Mouse (Mus musculus): ENCODE results near the gene Tma7. TPM values are rescaled to one million over a fixed set of nuclear protein-coding genes. Genes with fewer than 3 reads are reported as not detected.

Tma7 gene
- polyA plus RNA-seq, 1 experiment from 2014 or later = 683 TPM

- H3K4me3 ChIP-seq (ENCODE audit: low read depth, low read length) = no peak overlapping the region
- TF ChIP-seq CTCF (IDR thresholded peaks at IDR 0.05; ENCODE audit: low read depth) = no peak
- H3K9ac ChIP-seq (ENCODE audit: low read depth, low read length) = no peak overlapping the region
- H3K9me3 ChIP-seq (ENCODE audit: control insufficient read depth) = no peaks in the 10 kb centered on the region
- peaks cover 29% of the 10 kb centered on the region; the same call in 1 of the 2 replicates for H3K36me3 ChIP-seq (ENCODE audit: control insufficient read depth, insufficient read depth)
- WGBS = 76% methylated on average over 12 of the region's 12 CpGs
- no peak for ATAC-seq
- no peaks in the 10 kb centered on the region for H3K4me1 ChIP-seq (replicated peaks; ENCODE audit: control insufficient read depth, insufficient read depth, low read length)
- no peaks in the 10 kb centered on the region for H3K27me3 ChIP-seq (replicated peaks; ENCODE audit: control insufficient read depth, insufficient read depth, low read length)
- H3K4me2 ChIP-seq (replicated peaks; ENCODE audit: low read depth) = no peak overlapping the region
- H3K27ac ChIP-seq (ENCODE audit: low read depth, low read length) = no peak overlapping the region
Measured at GRCm38 (mm10) chr9:109105648-109106047, 23.3 kb upstream of the Tma7 start.

GRCm38 (mm10) chr9:109105011-109105410 lies 22.6 kb upstream of the Tma7 start:
- no peak for ATAC-seq
- peaks cover 25% of the 10 kb centered on the region; the same call in 1 of the 2 replicates for H3K36me3 ChIP-seq (ENCODE audit: control insufficient read depth, insufficient read depth)
- H3K4me1 ChIP-seq (replicated peaks; ENCODE audit: control insufficient read depth, insufficient read depth, low read length) = no peaks in the 10 kb centered on the region
- no peak overlapping the region for H3K4me3 ChIP-seq (ENCODE audit: low read depth, low read length)
- no peak for TF ChIP-seq CTCF (IDR thresholded peaks at IDR 0.05; ENCODE audit: low read depth)
- no peaks in the 10 kb centered on the region for H3K27me3 ChIP-seq (replicated peaks; ENCODE audit: control insufficient read depth, insufficient read depth, low read length)
- no peak overlapping the region; the same call in 1 of the 2 replicates for H3K27ac ChIP-seq (ENCODE audit: low read depth, low read length)
- H3K9ac ChIP-seq (ENCODE audit: low read depth, low read length) = no peak overlapping the region
- no peak overlapping the region for H3K4me2 ChIP-seq (replicated peaks; ENCODE audit: low read depth)
- H3K9me3 ChIP-seq (ENCODE audit: control insufficient read depth) = no peaks in the 10 kb centered on the region
- WGBS = 58% methylated on average over 12 of the region's 12 CpGs

GRCm38 (mm10) chr9:109104083-109104482 lies 21.7 kb upstream of the Tma7 start:
- no peak overlapping the region for H3K4me3 ChIP-seq (ENCODE audit: low read depth, low read length)
- no peaks in the 10 kb centered on the region for H3K27me3 ChIP-seq (replicated peaks; ENCODE audit: control insufficient read depth, insufficient read depth, low read length)
- no peak overlapping the region for H3K9ac ChIP-seq (ENCODE audit: low read depth, low read length)
- H3K9me3 ChIP-seq (ENCODE audit: control insufficient read depth) = no peaks in the 10 kb centered on the region
- 90% methylated on average over 9 of the region's 9 CpGs for WGBS
- ATAC-seq = no peak
- TF ChIP-seq CTCF (IDR thresholded peaks at IDR 0.05; ENCODE audit: low read depth) = no peak
- H3K4me1 ChIP-seq (replicated peaks; ENCODE audit: control insufficient read depth, insufficient read depth, low read length) = no peaks in the 10 kb centered on the region
- peaks cover 21% of the 10 kb centered on the region; the same call in 1 of the 2 replicates for H3K36me3 ChIP-seq (ENCODE audit: control insufficient read depth, insufficient read depth)
- H3K27ac ChIP-seq (ENCODE audit: low read depth, low read length) = no peak overlapping the region
- no peak overlapping the region for H3K4me2 ChIP-seq (replicated peaks; ENCODE audit: low read depth)

- Histone ChIP-seq H3K9ac (ENCODE audit: low read depth, low read length) (no peak overlapping the region), H3K36me3 (ENCODE audit: control insufficient read depth, insufficient read depth) (peaks cover 17% of the 10 kb centered on the region; the same call in 1 of the 2 replicates), H3K4me2 (replicated peaks; ENCODE audit: low read depth) (no peak overlapping the region), H3K4me3 (ENCODE audit: low read depth, low read length) (no peak overlapping the region), H3K4me1 (replicated peaks; ENCODE audit: control insufficient read depth, insufficient read depth, low read length) (no peaks in the 10 kb centered on the region), H3K27ac (ENCODE audit: low read depth, low read length) (no peak overlapping the region), H3K9me3 (ENCODE audit: control insufficient read depth) (no peaks in the 10 kb centered on the region), H3K27me3 (replicated peaks; ENCODE audit: control insufficient read depth, insufficient read depth, low read length) (no peaks in the 10 kb centered on the region)
- WGBS = 63% methylated on average over 7 of the region's 7 CpGs
- ATAC-seq = no peak
- TF ChIP-seq CTCF (IDR thresholded peaks at IDR 0.05; ENCODE audit: low read depth) = no peak
Measured at GRCm38 (mm10) chr9:109103250-109103649, 20.9 kb upstream of the Tma7 start.

- TF ChIP-seq CTCF (IDR thresholded peaks at IDR 0.05; ENCODE audit: low read depth) = no peak
- Histone ChIP-seq H3K27ac (ENCODE audit: low read depth, low read length) (no peak overlapping the region), H3K4me3 (ENCODE audit: low read depth, low read length) (no peak overlapping the region), H3K27me3 (replicated peaks; ENCODE audit: control insufficient read depth, insufficient read depth, low read length) (no peaks in the 10 kb centered on the region), H3K9ac (ENCODE audit: low read depth, low read length) (no peak overlapping the region), H3K9me3 (ENCODE audit: control insufficient read depth) (no peaks in the 10 kb centered on the region), H3K4me1 (replicated peaks; ENCODE audit: control insufficient read depth, insufficient read depth, low read length) (no peaks in the 10 kb centered on the region), H3K4me2 (replicated peaks; ENCODE audit: low read depth) (no peak overlapping the region), H3K36me3 (ENCODE audit: control insufficient read depth, insufficient read depth) (peaks cover 15% of the 10 kb centered on the region; the same call in 1 of the 2 replicates)
- WGBS = 86% methylated on average over 3 of the region's 3 CpGs
- no peak for ATAC-seq
Measured at GRCm38 (mm10) chr9:109102541-109102940, 20.2 kb upstream of the Tma7 start.

- WGBS = 94% methylated on average over 5 of the region's 5 CpGs
- H3K4me2 ChIP-seq (replicated peaks; ENCODE audit: low read depth) = no peak overlapping the region
- no peaks in the 10 kb centered on the region; the same call in 1 of the 2 replicates for H3K4me1 ChIP-seq (replicated peaks; ENCODE audit: control insufficient read depth, insufficient read depth, low read length)
- no peak for TF ChIP-seq CTCF (IDR thresholded peaks at IDR 0.05; ENCODE audit: low read depth)
- H3K36me3 ChIP-seq (ENCODE audit: control insufficient read depth, insufficient read depth) = peaks cover 15% of the 10 kb centered on the region; the same call in 1 of the 2 replicates
- H3K4me3 ChIP-seq (ENCODE audit: low read depth, low read length) = no peak overlapping the region
- no peaks in the 10 kb centered on the region for H3K9me3 ChIP-seq (ENCODE audit: control insufficient read depth)
- no peak overlapping the region for H3K9ac ChIP-seq (ENCODE audit: low read depth, low read length)
- no peaks in the 10 kb centered on the region for H3K27me3 ChIP-seq (replicated peaks; ENCODE audit: control insufficient read depth, insufficient read depth, low read length)
- H3K27ac ChIP-seq (ENCODE audit: low read depth, low read length) = no peak overlapping the region
- ATAC-seq = no peak
Measured at GRCm38 (mm10) chr9:109101933-109102445, 19.6 kb upstream of the Tma7 start.
